Mouse (Mus musculus): ENCODE measurements at regions not wholly inside any gene's neighbourhood (a gene's known extent, or its start where the extent isn't known, plus 50 kb on each side); places are given as distances from the start of the nearest gene placed in this dataset.
"Not testable (repeated sequence)": the region's sequence is repeated elsewhere in the genome, so short reads cannot be mapped to it uniquely, and the experiment has no call there.

DNA sequence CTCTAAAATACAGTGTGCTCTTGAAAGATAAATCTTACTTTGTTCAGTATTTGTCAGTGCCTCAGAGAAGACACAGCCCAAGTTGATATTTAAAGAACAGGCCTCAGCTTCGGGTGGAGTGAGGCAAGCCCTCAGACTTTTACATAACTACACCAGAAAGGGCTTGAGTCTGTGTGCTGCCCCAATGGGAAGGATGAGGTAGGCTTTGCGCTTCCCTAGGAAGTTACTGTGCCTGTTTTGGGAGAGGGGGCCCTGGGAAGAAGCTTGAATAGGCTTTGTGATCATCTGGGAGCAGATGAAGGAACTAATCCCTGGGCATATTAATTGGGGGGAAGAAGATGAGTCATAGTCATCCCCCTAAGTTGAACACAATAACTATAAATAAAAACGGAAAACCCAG lies 454.4 kb upstream of the Gdi2 start:
- not testable (repeated sequence) for TF ChIP-seq POLR2A (IDR thresholded peaks at IDR 0.05; ENCODE audit: control insufficient read depth, low read depth, low read length); CTCF (IDR thresholded peaks at IDR 0.05; ENCODE audit: control insufficient read depth, insufficient read depth, insufficient replicate concordance, low read depth, low read length)
